Mouse (Mus musculus) adrenal gland, postnatal 14 days (tissue): ENCODE data around the gene Cd200. TPM values are rescaled to one million over a fixed set of nuclear protein-coding genes. Genes with fewer than 3 reads are reported as not detected.
"Not testable (repeated sequence)": the region's sequence is repeated elsewhere in the genome, so short reads cannot be mapped to it uniquely, and the experiment has no call there.

Experiments used
- DNase-seq: peaks from one replicate; pipeline ENCODE4 v3.0.0; 2021; ENCODE audit warnings: mixed read lengths
- total RNA-seq: library from RNA; stranded (reverse); gene quantifications from 2 replicates; pipeline ENCODE4 v1.2.3, GENCODE M21; 2021

Cd200 gene
- total RNA-seq, 1 experiment from 2014 or later = 59.7 TPM

DNA sequence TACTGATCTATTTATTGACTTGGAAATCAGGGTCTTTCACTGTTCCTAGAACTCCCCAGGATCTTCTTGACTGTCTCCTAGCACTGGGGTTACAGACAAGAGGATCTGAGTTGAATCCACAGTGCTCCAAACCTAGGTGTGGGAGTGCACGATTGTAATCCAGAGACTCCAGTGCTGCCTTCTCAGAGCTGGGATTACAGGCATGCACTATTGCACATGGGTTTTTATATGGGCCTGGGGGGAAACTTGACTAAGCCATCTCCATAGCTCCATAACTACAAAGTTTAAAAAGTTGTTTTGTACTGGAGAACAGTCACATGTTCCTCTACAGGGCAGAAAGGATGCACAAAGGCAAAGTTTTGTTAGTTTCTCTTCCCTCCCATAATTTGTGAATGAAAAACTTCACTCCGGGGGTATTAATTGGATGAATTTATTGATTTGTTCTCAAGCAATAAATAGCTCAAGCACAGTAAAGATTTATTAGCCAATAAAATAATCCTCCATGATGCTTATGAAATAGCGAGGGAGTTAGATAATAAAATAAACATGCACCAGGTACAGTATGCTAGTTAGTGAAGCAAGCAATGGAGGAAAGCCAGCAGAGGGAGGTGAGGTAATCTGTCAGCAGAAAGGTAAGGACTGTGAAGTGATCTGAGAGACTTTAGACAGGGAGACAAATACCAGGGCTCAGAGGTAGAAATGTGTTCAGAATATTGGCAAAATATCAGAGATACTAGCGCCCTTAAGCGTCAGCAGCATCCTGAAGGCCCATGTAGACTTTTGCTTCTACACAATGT lies 30.5 kb downstream of the Cd200 start:
- no peak for DNase-seq

DNA sequence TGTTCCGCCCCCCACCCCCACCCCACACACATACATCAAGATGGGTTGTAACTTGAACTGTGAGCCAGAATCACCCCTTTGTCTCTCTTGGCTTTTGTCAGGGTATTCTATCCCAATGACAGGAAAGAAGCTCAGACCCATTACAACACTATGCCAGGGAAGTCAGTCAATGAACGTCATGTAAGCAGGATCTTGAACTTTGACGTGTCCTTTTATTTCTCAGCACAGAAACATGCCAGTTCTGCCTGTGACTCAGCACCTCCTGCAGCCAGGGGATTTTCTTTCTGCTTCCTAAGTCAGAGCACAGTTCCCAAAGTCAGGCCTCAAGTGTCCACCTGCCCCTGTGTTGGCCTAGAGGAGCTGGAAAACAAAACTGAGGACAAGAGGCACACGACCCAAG lies 31.5 kb downstream of the Cd200 start:
- no peak for DNase-seq

DNA sequence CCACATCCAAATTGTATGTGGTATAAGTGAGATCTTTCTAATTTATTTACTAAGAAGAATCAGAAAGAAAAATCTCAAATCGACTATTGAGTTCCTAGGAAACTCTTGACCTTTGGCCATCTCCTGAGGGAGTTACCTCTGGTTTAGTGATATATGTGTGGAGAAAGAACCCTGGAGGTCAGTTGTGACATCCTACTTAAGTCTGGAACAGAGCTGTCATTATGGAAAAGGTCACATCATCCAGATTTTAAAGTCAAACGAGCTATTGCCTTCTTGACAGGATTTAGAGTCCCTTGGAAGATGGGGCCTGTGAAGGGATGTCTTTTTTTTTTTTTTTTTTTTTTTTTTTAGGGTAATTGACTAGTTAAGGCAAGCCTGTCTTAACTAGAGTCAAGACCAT lies 32.0 kb downstream of the Cd200 start:
- no peak for DNase-seq

GRCm38 (mm10) chr16:45376294-45376693 lies 32.6 kb downstream of the Cd200 start:
- DNase-seq = no peak

- DNase-seq = no peak
Observed at GRCm38 (mm10) chr16:45375506-45376225, 33.2 kb downstream of the Cd200 start.

- DNase-seq = no peak
Observed at GRCm38 (mm10) chr16:45374074-45374473, 34.8 kb downstream of the Cd200 start.

- DNase-seq = no peak
Observed at GRCm38 (mm10) chr16:45371076-45371475, 37.8 kb downstream of the Cd200 start.

DNA sequence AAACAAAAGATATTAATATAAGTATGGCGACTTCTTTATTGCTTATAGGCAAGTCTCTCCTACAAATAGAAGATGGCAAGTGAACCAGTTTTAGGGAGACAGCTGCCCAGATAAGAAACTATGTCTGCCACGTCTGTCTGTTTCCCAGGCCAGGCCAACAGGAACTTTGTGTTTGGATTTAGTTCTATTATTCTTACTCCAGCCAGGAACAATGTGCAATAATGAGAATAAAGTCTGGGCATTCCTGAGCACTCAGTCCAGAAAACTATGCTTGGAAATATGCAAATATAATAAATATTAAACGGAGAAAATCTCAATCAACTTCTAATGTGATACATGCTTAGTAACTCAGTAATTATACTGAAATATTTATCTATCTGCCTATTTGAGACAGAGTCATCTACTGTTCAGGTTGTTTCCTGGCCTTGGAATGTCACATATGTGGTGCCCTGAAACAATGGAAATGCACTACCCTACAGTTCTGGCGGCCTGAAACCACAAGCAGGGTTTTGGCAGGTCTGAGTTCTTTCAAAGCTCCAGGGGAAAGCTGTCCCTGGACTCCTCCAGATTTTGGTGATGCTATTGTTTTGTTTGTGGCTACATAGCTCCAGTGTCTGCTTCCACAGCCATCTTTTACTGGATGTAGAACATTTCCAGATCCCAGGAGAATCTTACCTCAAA lies 39.4 kb downstream of the Cd200 start:
- DNase-seq = no peak

- DNase-seq = no peak
Observed at GRCm38 (mm10) chr16:45366111-45366510, 42.7 kb downstream of the Cd200 start.

DNA sequence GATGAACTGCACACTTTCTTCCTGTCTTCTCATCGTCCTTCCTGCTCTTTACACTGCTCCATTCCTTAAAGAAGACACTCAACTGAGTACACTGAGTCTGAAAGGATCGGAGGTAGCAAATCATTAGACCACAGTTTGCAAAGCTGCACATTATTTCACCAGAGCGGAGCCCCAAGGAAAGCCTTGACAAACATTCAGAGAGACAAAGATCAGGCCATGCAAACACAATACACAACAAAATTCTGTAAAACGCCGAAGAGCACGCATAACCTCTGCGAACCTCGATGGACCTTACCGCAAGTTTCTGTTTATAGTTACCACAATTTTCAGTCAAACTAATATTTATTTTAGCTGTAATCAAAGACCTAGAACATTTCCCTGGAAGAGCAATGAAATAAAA lies 43.5 kb downstream of the Cd200 start:
- no peak for DNase-seq

DNA sequence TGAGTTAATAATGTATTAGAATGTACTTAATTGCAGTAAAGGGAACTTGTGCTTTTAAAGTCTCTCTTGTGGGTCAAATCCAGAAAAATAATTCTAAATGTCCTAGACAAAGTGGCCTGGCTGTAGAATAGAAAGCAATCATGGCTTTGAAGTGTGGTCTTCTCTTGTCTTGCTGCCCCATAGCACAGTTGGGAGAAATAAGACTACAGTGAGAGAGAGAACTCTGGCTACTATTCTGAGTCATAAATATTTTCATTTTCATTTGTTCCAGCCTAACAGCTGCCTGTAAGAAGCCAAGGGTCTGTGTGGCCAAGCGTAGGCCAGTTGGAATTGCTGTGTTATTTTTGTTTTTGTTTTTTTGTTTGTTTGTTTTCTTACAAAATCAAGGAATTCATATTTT lies 44.2 kb downstream of the Cd200 start:
- DNase-seq = no peak

GRCm38 (mm10) chr16:45363480-45364045 lies 45.3 kb downstream of the Cd200 start:
- DNase-seq = no peak

- no peak for DNase-seq
Observed at GRCm38 (mm10) chr16:45361450-45361849, 47.4 kb downstream of the Cd200 start.

- DNase-seq = not testable (repeated sequence)
Observed at GRCm38 (mm10) chr16:45358441-45358840, 50.4 kb downstream of the Cd200 start.

- no peak for DNase-seq
Observed at GRCm38 (mm10) chr16:45357134-45357533, 51.7 kb downstream of the Cd200 start.

- no peak for DNase-seq
Observed at GRCm38 (mm10) chr16:45352875-45353274, 56.0 kb downstream of the Cd200 start.

DNA sequence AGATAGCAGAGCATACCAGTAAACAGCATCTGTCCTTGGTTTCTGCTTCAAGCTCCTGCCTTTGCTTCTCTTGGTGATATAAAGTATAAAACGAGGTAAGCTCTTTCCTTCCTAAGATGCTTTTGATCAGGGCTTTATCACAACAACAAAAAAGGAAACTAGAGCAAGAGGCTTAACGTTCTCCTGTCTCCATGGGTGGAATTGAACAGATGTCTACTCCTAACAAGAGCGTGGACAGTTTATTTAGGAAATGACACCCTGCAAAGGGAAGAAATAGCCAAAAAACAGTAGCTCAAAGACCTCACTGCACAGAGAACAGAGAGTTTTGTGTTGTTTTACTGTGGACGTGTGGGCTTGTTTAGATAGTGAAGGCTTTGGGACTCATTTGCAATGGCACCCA lies 58.1 kb downstream of the Cd200 start:
- no peak for DNase-seq

DNA sequence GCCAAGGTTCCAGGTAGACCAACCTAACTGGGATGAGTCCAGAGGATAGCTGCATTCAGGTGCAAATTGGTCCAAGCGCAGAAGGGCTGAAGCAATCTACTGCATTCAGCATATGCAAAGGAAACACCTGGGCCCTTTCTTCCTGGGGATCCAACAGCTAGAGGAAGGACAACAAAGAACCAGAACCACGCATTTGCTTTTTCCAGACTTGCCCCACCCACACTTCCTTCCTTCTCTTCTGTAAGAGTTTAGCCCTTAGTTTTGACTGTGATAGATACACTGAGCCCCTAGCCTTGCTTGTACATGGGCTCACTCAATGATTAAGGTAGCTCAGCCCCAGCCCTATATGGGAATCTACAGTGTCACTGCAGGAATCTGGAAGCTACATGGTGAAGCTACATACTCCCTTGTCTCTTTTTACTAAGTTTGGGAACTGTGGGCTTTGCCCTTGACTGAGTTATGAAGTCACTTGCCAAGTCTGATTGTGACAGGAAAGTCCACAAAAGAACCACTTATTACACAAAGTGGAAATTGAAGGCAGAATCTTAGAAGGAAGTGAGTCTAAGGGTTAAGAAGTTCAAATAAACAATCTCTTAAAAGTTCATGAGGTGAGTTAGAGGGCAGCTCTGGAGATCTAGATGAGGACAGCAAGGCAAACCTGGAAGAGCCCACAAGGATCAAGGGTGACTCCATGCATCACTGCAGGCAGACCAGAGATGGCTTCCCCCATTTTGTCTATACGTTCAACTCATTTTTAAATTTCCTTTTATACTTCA lies 59.1 kb downstream of the Cd200 start:
- peak; percentile 29 for DNase-seq

GRCm38 (mm10) chr16:45348238-45348637 lies 60.6 kb downstream of the Cd200 start:
- not testable (repeated sequence) for DNase-seq

GRCm38 (mm10) chr16:45346930-45347387 lies 61.9 kb downstream of the Cd200 start:
- DNase-seq = no peak

- no peak for DNase-seq
Observed at GRCm38 (mm10) chr16:45346367-45346766, 62.5 kb downstream of the Cd200 start.

DNA sequence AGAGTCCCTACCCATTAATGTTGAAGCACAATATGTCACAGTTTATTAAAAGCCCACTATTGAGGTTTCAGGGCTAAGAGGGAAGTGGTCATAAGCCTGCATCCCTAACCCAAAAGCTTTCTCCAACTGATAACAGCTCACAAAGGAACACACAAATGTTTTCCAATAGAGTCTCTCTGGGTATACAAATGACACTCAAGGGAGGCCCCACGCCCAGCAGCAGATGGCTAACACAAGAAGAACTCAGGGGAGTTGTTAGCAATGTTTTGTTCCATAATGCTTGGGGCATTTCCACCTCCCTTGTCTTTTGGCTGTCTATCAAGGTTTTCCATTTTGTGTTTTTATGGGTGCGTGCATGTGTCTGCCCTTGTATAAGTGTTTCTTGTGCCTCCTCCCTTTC lies 64.0 kb downstream of the Cd200 start:
- DNase-seq = no peak
